Mouse (Mus musculus) R1 (cell line): ENCODE data around the gene Nme1.
"Not testable (repeated sequence)": the region's sequence is repeated elsewhere in the genome, so short reads cannot be mapped to it uniquely, and the experiment has no call there.

Source experiments
- DNase-seq: peaks from one replicate; pipeline ENCODE4 v3.0.0-alpha.2; 2018; ENCODE audit warnings: low read depth, low spot score

The Nme1 gene

DNA sequence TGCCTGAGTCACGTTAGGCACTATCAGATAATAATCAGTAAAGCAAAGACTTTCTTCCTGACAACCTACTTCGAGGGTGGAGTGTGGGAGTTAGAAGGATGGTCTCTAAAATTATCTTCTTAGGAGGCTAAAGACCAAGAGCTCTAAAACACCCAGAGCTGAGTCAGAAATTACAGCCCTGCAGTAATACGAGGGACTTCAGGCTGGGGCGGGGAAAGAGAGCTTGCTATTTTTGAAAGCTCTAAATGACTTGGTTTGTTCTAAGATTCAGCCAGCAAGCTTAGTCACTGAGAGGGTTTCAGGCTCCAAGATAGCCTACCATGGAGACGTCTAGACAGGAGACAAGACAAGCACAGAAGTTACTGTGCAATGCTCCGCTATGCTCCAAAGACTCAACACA, 2.9 kb downstream of the Nme1 start:
- no peak for DNase-seq

DNA sequence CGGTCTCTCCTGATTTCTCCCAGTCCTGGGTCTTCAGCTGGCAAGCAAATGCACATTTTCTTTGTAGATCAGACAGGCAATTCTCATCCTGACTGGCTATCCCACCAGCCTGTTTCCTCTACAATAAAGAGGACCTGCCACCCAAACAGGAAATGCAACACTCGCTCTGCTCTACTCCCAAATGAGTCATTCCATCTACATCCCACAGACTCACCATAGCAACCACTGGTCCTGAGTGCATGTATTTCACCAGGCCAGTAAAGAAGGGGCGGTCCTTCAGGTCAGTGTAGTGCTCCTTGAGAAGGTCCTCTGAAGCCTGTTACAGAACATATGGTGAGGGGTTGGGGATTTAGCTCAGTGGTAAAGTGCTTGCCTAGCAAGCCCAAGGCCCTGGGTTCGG, 5.3 kb downstream of the Nme1 start:
- no peak for DNase-seq

DNA sequence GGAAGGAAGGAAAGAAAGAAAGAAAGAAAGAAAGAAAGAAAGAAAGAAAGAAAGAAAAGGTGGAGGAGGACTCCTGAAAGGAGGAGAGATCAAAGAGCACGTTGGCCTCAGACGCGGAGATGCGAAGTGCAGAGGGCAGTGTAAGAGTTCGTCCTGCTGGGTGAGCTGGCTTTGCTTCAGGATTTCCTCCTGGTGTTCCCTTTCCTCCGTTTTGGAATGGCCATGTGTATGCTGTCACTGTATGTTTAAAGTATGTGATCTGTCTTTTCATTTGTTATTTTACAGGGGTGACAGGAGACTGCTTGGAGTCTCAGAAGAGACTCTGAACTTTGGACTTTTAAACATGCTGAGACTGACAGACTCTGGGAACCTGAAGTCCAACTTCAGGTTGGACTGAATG, 6.8 kb downstream of the Nme1 start:
- DNase-seq = no peak

DNA sequence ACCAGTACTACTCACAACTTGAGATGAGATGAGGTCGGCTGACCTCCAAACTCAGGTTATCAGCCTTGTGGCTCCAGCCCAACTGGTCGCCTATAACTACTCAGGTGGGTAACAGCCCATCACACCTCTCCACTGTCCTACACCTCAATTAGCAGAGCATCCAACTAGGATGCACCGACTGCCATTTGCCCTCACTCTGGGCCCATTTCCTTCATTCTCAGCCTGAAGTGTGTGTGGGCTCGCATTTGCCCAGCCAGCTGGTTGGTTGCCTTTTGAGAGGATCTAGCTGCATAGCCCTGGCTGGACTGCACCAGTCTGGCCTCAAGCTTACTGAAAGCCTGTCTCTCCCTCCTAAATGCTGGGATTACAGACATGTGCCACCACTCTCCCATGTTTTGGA, 10.6 kb downstream of the Nme1 start:
- DNase-seq = no peak

GRCm38 (mm10) chr11:93957031-93957555, 11.2 kb downstream of the Nme1 start:
- no peak for DNase-seq

GRCm38 (mm10) chr11:93956159-93956558, 12.2 kb downstream of the Nme1 start, which contains the start of gene Nme2:
Nme2 (minus strand) TSS chr11:93956259.
- DNase-seq = no peak

- DNase-seq = peak; percentile 96
Observed at GRCm38 (mm10) chr11:93955256-93956150, 12.8 kb downstream of the Nme1 start.

GRCm38 (mm10) chr11:93954738-93955255, 13.5 kb downstream of the Nme1 start:
- DNase-seq = peak; percentile 50

DNA sequence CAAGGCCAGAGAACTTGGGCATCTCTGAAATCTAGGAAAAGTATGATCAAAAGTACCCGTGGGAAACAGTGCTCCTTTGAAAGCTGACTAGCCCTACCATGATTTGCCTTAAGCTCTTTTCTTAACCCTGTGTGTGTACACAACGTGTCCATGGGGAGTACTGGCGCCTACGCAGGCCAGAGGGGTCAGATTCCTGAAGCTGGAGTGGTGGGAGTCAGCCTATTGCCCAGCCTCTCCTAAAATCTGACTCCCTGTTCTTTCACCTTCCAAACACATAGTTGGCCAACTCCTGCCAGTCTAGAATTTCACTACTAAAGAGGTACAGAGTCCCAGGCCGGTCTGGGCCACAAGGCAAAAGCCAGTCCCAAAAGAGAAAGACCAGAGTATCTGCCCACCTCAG, 15.9 kb downstream of the Nme1 start:
- no peak for DNase-seq

DNA sequence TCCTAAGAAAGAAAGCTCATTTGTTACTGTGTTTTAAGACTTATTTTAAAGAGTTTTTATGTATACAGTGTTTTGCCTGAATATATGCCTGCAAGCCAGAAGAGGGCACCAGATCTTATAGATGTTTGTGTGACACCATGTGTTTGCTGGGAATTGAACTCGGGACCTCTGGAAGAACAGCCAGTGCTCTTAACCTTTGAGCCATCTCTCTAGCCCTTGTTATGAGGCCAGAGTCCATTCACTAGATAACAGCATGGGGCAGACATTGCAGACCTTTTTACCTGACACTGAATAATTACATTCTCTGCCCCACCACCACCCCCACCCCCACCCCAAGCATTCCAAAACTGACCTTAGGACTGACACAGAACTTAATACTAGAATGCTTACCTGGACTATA, 18.3 kb downstream of the Nme1 start:
- DNase-seq = no peak

DNA sequence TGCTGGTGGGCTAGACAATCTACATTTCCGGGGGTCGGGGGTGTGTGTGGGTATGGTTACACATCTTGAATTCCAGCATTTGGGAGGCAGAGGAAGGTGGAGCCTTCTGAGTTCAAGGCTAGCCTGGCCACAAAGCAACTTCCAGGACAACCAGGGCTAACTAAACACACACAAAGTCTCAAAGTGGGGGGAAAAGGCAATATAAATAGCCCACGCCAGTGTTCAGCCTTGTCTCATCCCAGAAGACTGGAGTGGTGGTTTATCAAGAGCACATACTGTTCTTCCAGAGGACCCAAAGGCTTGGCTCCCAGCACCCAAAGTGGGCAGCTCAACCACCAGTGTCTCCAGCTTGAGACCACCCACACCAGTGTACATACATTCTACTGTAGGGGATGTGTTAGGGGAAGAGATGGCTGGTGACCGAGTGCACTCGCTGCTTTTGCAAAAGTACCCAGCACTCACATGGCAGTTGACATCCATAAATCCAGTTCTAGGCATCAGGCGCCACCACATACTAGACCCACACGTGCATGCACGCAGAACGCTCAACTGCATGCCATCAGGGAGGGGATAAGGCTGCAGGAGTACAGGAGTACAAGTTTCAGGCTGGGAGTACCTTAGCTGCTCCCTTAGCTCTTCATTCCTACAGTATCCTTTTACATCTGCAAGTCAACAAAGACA, 19.3 kb downstream of the Nme1 start:
- DNase-seq = no peak

DNA sequence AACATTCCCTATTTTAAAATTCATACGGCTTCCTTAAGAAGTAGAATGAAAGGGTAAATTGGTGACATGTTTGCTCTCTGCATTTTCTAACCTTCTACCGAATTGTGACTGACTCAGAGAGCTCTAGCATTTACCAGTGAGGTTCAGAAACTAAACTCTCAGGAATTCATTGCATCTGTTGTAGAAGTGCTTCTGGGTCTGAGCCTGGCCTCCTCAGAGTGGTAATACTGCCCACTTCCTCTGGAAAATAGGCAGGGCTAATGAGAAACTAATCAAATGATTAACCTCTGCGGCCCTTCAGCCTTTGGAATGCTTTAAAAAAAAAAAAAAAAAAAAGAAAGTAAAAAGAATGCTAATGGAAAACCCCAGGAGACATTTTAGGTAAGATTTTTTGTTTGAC, 23.3 kb downstream of the Nme1 start:
- DNase-seq = no peak

- no peak for DNase-seq
Observed at GRCm38 (mm10) chr11:93940906-93941305, 27.4 kb downstream of the Nme1 start.

DNA sequence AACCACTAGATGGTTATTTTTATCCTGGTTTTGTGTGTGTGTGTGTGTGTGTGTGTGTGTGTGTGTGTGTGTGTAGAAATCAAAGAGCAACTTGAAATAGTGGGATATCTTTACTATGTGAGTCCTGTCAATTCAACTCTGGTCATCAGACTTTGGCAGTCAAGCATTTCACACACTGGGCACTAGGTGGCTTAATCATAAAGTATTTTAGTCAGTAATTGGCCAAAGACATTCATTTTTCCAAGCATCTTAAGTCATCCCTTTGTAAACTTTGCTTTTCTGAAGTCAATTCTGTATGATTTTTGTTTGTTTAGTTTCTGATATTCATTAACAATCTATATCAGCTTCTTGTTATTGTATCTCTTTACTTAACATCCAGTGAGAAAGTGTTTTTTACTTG, 39.2 kb downstream of the Nme1 start:
- DNase-seq = no peak

GRCm38 (mm10) chr11:93915019-93915418, 53.3 kb downstream of the Nme1 start:
- not testable (repeated sequence) for DNase-seq

GRCm38 (mm10) chr11:93911603-93912002, 56.7 kb downstream of the Nme1 start:
- DNase-seq = no peak

DNA sequence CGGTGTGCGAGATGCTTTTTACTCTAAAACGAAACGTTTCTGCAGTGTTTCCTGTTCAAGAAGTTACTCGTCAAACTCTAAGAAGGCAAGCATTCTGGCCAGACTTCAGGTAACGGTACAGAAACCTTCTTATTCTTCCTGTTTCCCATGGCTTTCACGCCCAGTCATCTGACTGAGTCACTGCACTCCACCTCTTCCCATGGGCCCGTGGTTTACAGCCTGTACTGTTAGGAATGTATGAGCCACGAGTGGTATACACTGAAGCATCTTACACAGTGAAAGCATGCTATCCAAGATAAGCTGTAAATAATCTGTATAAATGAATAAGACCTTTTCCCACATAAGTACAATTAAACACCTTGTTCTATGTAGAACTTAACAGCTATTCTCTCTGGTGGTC, 59.5 kb downstream of the Nme1 start:
- no peak for DNase-seq

DNA sequence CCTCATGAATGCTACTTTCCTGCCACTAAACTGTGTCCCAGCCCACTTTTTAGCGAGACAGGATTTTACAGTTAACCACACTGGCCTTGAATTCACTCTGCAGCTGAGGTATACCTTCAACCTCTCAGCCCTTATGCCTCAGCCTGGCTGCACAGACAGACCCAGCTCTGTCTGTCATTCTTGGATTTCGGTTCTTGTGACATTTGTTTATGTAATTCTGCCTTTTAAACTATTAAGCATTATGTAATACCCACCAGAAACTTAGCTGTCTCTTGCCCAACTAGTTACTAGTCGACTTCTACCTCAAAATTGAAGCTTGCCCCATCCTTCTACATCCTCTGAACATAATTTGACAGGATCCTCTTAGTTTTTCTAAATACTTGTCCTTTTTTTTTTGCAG, 60.5 kb downstream of the Nme1 start:
- no peak for DNase-seq
